Mouse (Mus musculus) lung, adult 2 months (tissue): Measurements from ENCODE around the gene Notch4.

Experiments used
- CTCF ChIP-seq: fragments of 200-500 bp; IDR thresholded peaks from 2 replicates; pipeline ENCODE4 v1.5.1; 2011; ENCODE audit warnings: mild to moderate bottlenecking, low read length, control low read depth; ENCODE audit not compliant: insufficient read depth
- POLR2A ChIP-seq: fragments of 200-500 bp; IDR thresholded peaks from 2 replicates; pipeline ENCODE4 v1.6.1; 2011; ENCODE audit warnings: low read depth, mild to moderate bottlenecking, control low read depth, low read length, borderline replicate concordance; ENCODE audit errors: extremely low read depth

DNA sequence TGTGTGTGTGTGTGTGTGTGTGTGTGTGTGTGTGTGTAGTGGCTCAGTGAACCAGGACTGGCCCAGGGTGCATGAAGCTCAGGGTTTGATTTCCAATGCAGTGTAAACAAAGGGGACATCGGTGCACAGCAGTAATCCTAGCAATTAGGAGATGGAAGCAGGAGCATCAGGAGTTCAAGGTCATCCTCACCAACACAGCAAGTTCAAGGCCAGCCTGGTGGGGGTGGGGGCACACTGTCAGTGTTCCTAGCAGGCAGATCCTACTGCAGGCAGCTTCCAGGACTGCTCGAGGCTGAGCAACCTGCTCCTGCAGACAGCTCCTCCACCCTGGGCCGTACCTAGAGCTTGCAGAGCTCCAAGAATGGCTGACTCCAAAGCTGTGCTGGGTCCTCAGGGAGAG is 1.5 kb upstream of the Notch4 start:
- TF ChIP-seq POLR2A (no peak), CTCF (no peak)
